Mouse (Mus musculus) liver, adult 2 months (tissue): ENCODE measurements at regions not wholly inside any gene's neighbourhood (a gene's known extent, or its start where the extent isn't known, plus 50 kb on each side); places are given as distances from the start of the nearest gene placed in this dataset.

ENCODE experiments used
- CTCF ChIP-seq: fragments of 200-500 bp; IDR thresholded peaks from 2 replicates; pipeline ENCODE4 v1.5.1; 2011; ENCODE audit warnings: low read depth, low read length, control low read depth
- POLR2A ChIP-seq: fragments of 200-500 bp; IDR thresholded peaks from 2 replicates; pipeline ENCODE4 v1.6.1; 2011; ENCODE audit warnings: low read length, control low read depth; ENCODE audit not compliant: insufficient read depth; ENCODE audit errors: extremely low read depth

- no peak for TF ChIP-seq CTCF
- no peak for TF ChIP-seq POLR2A
Measured at GRCm38 (mm10) chr6:4813206-4813605, 66.1 kb downstream of the Peg10 start.
